Mouse (Mus musculus) MEL (cell line): ENCODE data around the gene Sept8. TPM values are rescaled to one million over a fixed set of nuclear protein-coding genes. Genes with fewer than 3 reads are reported as not detected.

Source experiments
- DNase-seq: peaks from one replicate; pipeline ENCODE4 v3.0.0; 2011; ENCODE audit warnings: low read depth, low spot score
- H3K27ac ChIP-seq: 2 replicates; pipeline ENCODE4 v1.5.1; 2012; ENCODE audit warnings: low read depth, mild to moderate bottlenecking, control low read depth, low read length, moderate library complexity; ENCODE audit not compliant: control insufficient read depth
- H3K27me3 ChIP-seq, 2 experiments: fragments of 150-350 bp in 1 of 2; sonication (generic) in 1 of 2; 2 replicates each; pipeline ENCODE4 v1.6.1; 2012; ENCODE audit warnings: low read length in 2 of 2, mild to moderate bottlenecking in 2 of 2, improper control_type of control experiment in 1 of 2, moderate library complexity in 1 of 2; ENCODE audit not compliant: insufficient read depth in 2 of 2, control insufficient read depth in 1 of 2
- H3K36me3 ChIP-seq, 2 experiments: 2 replicates each; pipeline ENCODE4 v1.6.1; 2012 to 2014; ENCODE audit warnings: low read length in 2 of 2, improper control_type of control experiment in 1 of 2, inconsistent platforms in 1 of 2, mild to moderate bottlenecking in 1 of 2; ENCODE audit not compliant: insufficient read depth in 2 of 2, control insufficient read depth in 1 of 2
- H3K4me1 ChIP-seq, 2 experiments: fragments of 150-350 bp in 1 of 2; sonication (generic) in 1 of 2; 2 replicates each; pipeline ENCODE4 v1.6.1; 2012; ENCODE audit warnings: low read length in 2 of 2, improper control_type of control experiment in 1 of 2, mild to moderate bottlenecking in 1 of 2; ENCODE audit not compliant: insufficient read depth in 2 of 2, control insufficient read depth in 1 of 2
- H3K4me3 ChIP-seq, 2 experiments: fragments of 150-350 bp in 1 of 2; sonication (generic) in 1 of 2; 2 replicates each; pipeline ENCODE4 v1.5.1; 2012; ENCODE audit warnings: low read depth in 2 of 2, low read length in 2 of 2, mild to moderate bottlenecking in 2 of 2, moderate library complexity in 2 of 2, control low read depth in 1 of 2, improper control_type of control experiment in 1 of 2; ENCODE audit not compliant: control insufficient read depth in 1 of 2, insufficient read depth in 1 of 2
- H3K79me2 ChIP-seq: 2 replicates; pipeline ENCODE4 v1.6.1; 2012; ENCODE audit warnings: mild to moderate bottlenecking, low read length, moderate library complexity; ENCODE audit not compliant: control insufficient read depth, poor library complexity, insufficient read depth
- H3K9ac ChIP-seq: 2 replicates; pipeline ENCODE4 v1.6.1; 2012; ENCODE audit warnings: low read depth, mild to moderate bottlenecking, control low read depth, low read length, moderate library complexity; ENCODE audit not compliant: control insufficient read depth, poor library complexity, severe bottlenecking
- H3K9me3 ChIP-seq: fragments of 150-350 bp; sonication (generic); replicated peaks from 2 replicates; pipeline ENCODE4 v1.6.1; 2012; ENCODE audit warnings: mild to moderate bottlenecking, low read length, improper control_type of control experiment, moderate library complexity; ENCODE audit not compliant: insufficient read depth
- CHD2 ChIP-seq: IDR thresholded peaks from 2 replicates; pipeline ENCODE4 v1.6.1; 2011; ENCODE audit warnings: low read length, improper control_type of control experiment
- CTCF ChIP-seq, 3 experiments: IDR thresholded peaks in 2 of 3; conservative IDR thresholded peaks in 1 of 3; 2 replicates each; pipeline ENCODE4 v1.5.1; 2011 to 2012; ENCODE audit warnings: low read length in 3 of 3, low read depth in 2 of 3, mild to moderate bottlenecking in 2 of 3, improper control_type of control experiment in 1 of 3, inconsistent platforms in 1 of 3, mixed read lengths in 1 of 3, moderate library complexity in 1 of 3; ENCODE audit not compliant: control insufficient read depth in 1 of 3, insufficient read depth in 1 of 3, poor library complexity in 1 of 3, severe bottlenecking in 1 of 3
- EP300 ChIP-seq, 2 experiments: IDR thresholded peaks; 2 replicates each; pipeline ENCODE4 v1.6.1; 2011; ENCODE audit warnings: improper control_type of control experiment in 2 of 2, low read length in 2 of 2, low read depth in 1 of 2, mild to moderate bottlenecking in 1 of 2
- ETS1 ChIP-seq: IDR thresholded peaks from 2 replicates; pipeline ENCODE4 v1.6.1; 2012; ENCODE audit warnings: low read depth, mild to moderate bottlenecking, inconsistent platforms, low read length, improper control_type of control experiment, moderate library complexity
- GABPA ChIP-seq: IDR thresholded peaks from 2 replicates; pipeline ENCODE4 v1.6.1; 2012; ENCODE audit warnings: low read depth, mild to moderate bottlenecking, inconsistent platforms, low read length, improper control_type of control experiment, moderate library complexity
- GATA1 ChIP-seq: IDR thresholded peaks from 2 replicates; pipeline ENCODE4 v1.6.1; 2011; ENCODE audit warnings: low read depth, low read length, improper control_type of control experiment
- HCFC1 ChIP-seq: IDR thresholded peaks from 2 replicates; pipeline ENCODE4 v1.6.1; 2012; ENCODE audit warnings: low read depth, mild to moderate bottlenecking, inconsistent platforms, low read length, improper control_type of control experiment, moderate library complexity
- KAT2A ChIP-seq: conservative IDR thresholded peaks from 2 replicates; pipeline ENCODE4 v1.6.1; 2012; ENCODE audit warnings: low read depth, low read length, improper control_type of control experiment, inconsistent platforms
- MAX ChIP-seq: IDR thresholded peaks from 2 replicates; pipeline ENCODE4 v1.6.1; 2011; ENCODE audit warnings: low read length, improper control_type of control experiment
- MAZ ChIP-seq: IDR thresholded peaks from 2 replicates; pipeline ENCODE4 v1.6.1; 2012; ENCODE audit warnings: low read depth, mild to moderate bottlenecking, inconsistent platforms, low read length, improper control_type of control experiment
- MEF2A ChIP-seq: IDR thresholded peaks from 2 replicates; pipeline ENCODE4 v1.6.1; 2014; ENCODE audit warnings: low read depth, mild to moderate bottlenecking, inconsistent platforms, low read length, improper control_type of control experiment; ENCODE audit not compliant: poor library complexity, insufficient replicate concordance, severe bottlenecking; ENCODE audit errors: extremely low read depth
- MYB ChIP-seq: IDR thresholded peaks from 2 replicates; pipeline ENCODE4 v1.6.1; 2011; ENCODE audit warnings: mild to moderate bottlenecking, low read depth, low read length, improper control_type of control experiment
- NELFE ChIP-seq: IDR thresholded peaks from 2 replicates; pipeline ENCODE4 v1.6.1; 2011; ENCODE audit warnings: low read depth, low read length, improper control_type of control experiment
- POLR2AphosphoS2 ChIP-seq: IDR thresholded peaks from 2 replicates; pipeline ENCODE4 v1.6.1; 2011; ENCODE audit warnings: low read length, improper control_type of control experiment
- POLR2AphosphoS5 ChIP-seq: IDR thresholded peaks from 2 replicates; pipeline ENCODE4 v1.6.1; 2012; ENCODE audit warnings: low read depth, borderline replicate concordance, mild to moderate bottlenecking, inconsistent platforms, low read length, moderate library complexity, mixed read lengths
- RAD21 ChIP-seq: IDR thresholded peaks from 2 replicates; pipeline ENCODE4 v1.6.1; 2011; ENCODE audit warnings: mild to moderate bottlenecking, low read depth, low read length, improper control_type of control experiment
- RCOR1 ChIP-seq: IDR thresholded peaks from 2 replicates; pipeline ENCODE4 v1.6.1; 2012; ENCODE audit warnings: low read depth, mild to moderate bottlenecking, inconsistent platforms, low read length, improper control_type of control experiment
- SIN3A ChIP-seq: IDR thresholded peaks from 2 replicates; pipeline ENCODE4 v1.6.1; 2012; ENCODE audit warnings: low read length, improper control_type of control experiment, inconsistent platforms
- SMC3 ChIP-seq: IDR thresholded peaks from 2 replicates; pipeline ENCODE4 v1.6.1; 2011; ENCODE audit warnings: low read depth, low read length, improper control_type of control experiment
- TBP ChIP-seq: IDR thresholded peaks from 2 replicates; pipeline ENCODE4 v1.8.0; 2011; ENCODE audit warnings: low read depth, low read length, improper control_type of control experiment
- UBTF ChIP-seq: IDR thresholded peaks from 2 replicates; pipeline ENCODE4 v1.6.1; 2012; ENCODE audit warnings: low read depth, mild to moderate bottlenecking, inconsistent platforms, low read length, improper control_type of control experiment, moderate library complexity, borderline replicate concordance; ENCODE audit not compliant: insufficient read depth
- ZC3H11A ChIP-seq: IDR thresholded peaks from 2 replicates; pipeline ENCODE4 v1.6.1; 2012; ENCODE audit warnings: low read depth, mild to moderate bottlenecking, inconsistent platforms, low read length, improper control_type of control experiment
- ZNF384 ChIP-seq: IDR thresholded peaks from 2 replicates; pipeline ENCODE4 v1.6.1; 2012; ENCODE audit warnings: low read depth, mild to moderate bottlenecking, inconsistent platforms, low read length, improper control_type of control experiment
- polyA plus RNA-seq, 2 experiments: library from polyadenylated mRNA; stranded (reverse) in 1 of 2; unstranded in 1 of 2; fragments of >175 nt in 1 of 2; fragments of >200 nt in 1 of 2; gene quantifications; 2 replicates each; pipeline versions ENCODE4 v1.2.1 to v1.2.4; 2012; ENCODE audit warnings: low replicate concordance in 2 of 2, low read depth in 1 of 2; ENCODE audit not compliant: insufficient read length in 2 of 2, insufficient read depth in 1 of 2, missing spikeins in 1 of 2
- total RNA-seq: library from RNA; depleted of rRNA; stranded (reverse); fragments of 300-350 nt; gene quantifications from 2 replicates; pipeline ENCODE4 v1.2.3, GENCODE M21; 2012

Sept8 gene
- total and polyA plus RNA-seq, 3 experiments, result 196 to 294 (median 278) TPM

DNA sequence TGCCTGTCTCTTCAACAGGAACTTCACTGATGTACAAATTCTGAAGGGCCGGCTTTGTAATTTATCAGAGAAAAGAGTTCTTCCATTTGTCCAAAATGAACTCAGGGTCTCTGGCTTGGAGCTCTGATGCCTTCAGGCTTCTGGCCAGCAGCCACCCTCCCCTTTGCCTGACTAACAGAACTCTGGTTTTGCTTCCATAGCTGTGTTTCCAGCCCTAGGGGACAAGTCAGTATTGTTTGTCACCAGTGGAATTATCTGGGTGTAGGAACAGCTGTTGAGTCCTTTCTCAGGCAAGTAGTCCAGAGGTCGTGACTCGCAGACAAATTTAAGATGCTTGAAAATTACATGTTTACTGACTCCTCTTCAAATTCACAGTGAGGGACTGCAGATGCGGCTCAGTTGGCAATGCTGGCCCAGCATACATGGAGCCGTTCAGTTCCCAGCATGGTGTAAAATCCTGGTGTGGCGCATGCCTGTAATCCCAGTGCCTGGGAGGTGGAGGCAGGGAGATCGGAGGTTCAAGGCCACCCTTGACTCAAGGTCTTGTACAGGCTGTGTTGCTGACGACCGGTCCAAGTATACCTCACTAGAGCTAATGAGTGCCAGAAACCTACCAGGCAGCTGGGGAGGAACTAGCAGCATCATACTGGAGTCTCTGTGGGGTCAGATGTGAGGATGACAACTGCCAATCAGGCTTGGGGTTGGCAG lies 11.8 kb upstream of the Sept8 start:
- Histone ChIP-seq H3K36me3 (peaks cover 0 to 5% of the 10 kb centered on the region in 2 experiments; a peak in 2 of 4 replicates), H3K9me3 (no peaks in the 10 kb centered on the region), H3K27ac (no peak overlapping the region), H3K9ac (no peak overlapping the region), H3K4me3 (no peak overlapping the region), H3K27me3 (0 out of 4 replicates have a peak, but pooled peaks cover 0 to 2% of the 10 kb centered on the region in 2 experiments), H3K79me2 (no peaks in the 10 kb centered on the region), H3K4me1 (peaks cover under 1 to 7% of the 10 kb centered on the region in 2 experiments; a peak in 2 of 4 replicates)
- DNase-seq, result no peak
- TF ChIP-seq ETS1 (no peak), SIN3A (no peak), ZC3H11A (no peak), MEF2A (no peak)

DNA sequence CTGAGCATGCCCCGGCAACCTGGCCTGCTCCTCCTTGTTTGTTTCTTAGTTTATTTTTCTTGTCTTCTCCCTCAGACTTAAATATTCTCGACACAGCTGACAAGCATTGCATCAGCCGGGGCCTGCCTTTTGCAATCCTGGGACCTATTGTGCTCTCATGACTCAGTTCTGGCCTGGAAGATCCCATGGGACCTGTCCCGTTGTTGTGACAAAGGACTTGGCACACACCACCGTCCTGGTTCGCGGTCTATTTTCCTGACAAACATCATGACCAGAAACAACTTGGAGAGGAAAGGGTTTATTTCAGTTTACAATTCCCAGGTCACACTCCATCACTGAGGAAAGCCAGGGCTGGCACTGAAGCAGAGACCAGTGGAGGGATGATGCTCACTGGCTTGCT lies 10.9 kb upstream of the Sept8 start:
- Histone ChIP-seq H3K9ac (no peak overlapping the region), H3K4me3 (no peak overlapping the region), H3K9me3 (no peaks in the 10 kb centered on the region), H3K36me3 (0 out of 4 replicates have a peak, but pooled peaks cover 0 to 2% of the 10 kb centered on the region in 2 experiments), H3K4me1 (peaks cover 0 to 7% of the 10 kb centered on the region in 2 experiments; a peak in 1 of 4 replicates), H3K27me3 (0 out of 4 replicates have a peak, but pooled peaks cover 0 to 2% of the 10 kb centered on the region in 2 experiments), H3K27ac (no peak overlapping the region), H3K79me2 (no peaks in the 10 kb centered on the region)
- no peak for DNase-seq
- TF ChIP-seq EP300 (IDR thresholded peaks at IDR 0.05; ENCODE audit: low read depth in 1 of 2, low read length in 2 of 2) (no peak), MYB (no peak), SMC3 (no peak), UBTF (no peak), GATA1 (no peak)

DNA sequence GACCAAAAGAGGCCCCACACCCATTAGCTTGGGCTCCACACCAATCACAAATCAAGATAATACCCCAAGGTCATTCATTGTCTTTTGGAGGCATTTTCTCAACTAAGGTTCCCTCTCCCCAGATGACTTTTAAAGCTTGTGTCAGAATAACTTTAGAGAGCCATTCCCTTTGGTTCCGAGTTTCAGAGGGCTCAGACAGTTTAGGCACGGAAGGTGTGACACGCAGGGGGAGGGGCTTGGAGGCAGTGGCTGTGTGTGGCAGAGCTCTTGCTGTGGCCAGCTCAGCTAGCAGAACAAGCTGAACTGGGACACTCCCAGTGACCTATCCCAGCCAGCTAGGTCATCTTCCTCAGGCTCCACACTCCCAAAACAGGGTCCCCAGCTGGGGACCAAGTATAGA lies 10.5 kb upstream of the Sept8 start:
- no peak overlapping the region for H3K27ac ChIP-seq
- 0 out of 4 replicates have a peak, but pooled peaks cover 0 to 2% of the 10 kb centered on the region in 2 experiments for H3K36me3 ChIP-seq
- H3K27me3 ChIP-seq, result 0 out of 4 replicates have a peak, but pooled peaks cover 0 to 2% of the 10 kb centered on the region in 2 experiments
- TF ChIP-seq ETS1, result no peak
- TF ChIP-seq POLR2AphosphoS2, result no peak
- TF ChIP-seq CTCF (IDR thresholded peaks at IDR 0.05 in 2 of 3, conservative IDR thresholded peaks at IDR 0.05 in 1 of 3; ENCODE audit: control insufficient read depth in 1 of 3, insufficient read depth in 1 of 3, low read depth in 2 of 3, low read length in 3 of 3, poor library complexity in 1 of 3, severe bottlenecking in 1 of 3), result no peak
- no peak for TF ChIP-seq KAT2A
- no peak for TF ChIP-seq CHD2
- no peak for TF ChIP-seq MAZ
- TF ChIP-seq RAD21, result no peak
- no peak for TF ChIP-seq GABPA
- TF ChIP-seq GATA1, result no peak
- no peak for TF ChIP-seq HCFC1
- no peak for TF ChIP-seq MAX
- no peak for TF ChIP-seq RCOR1
- TF ChIP-seq POLR2AphosphoS5, result no peak
- no peak for TF ChIP-seq NELFE
- TF ChIP-seq ZNF384, result no peak
- no peak for TF ChIP-seq TBP
- no peak for TF ChIP-seq MYB
- TF ChIP-seq, all 39 proteins: peak for 0
- peaks cover 0 to 7% of the 10 kb centered on the region in 2 experiments; a peak in 1 of 4 replicates for H3K4me1 ChIP-seq
- H3K9ac ChIP-seq, result no peak overlapping the region
- no peaks in the 10 kb centered on the region for H3K9me3 ChIP-seq
- H3K4me3 ChIP-seq, result no peak overlapping the region
- no peaks in the 10 kb centered on the region for H3K79me2 ChIP-seq
- no peak for DNase-seq
